Mouse (Mus musculus) myocyte (in vitro differentiated cells): Measurements from ENCODE around the gene 2210408I21Rik.

Experiments used
- E2F4 ChIP-seq: IDR thresholded peaks from one replicate; pipeline ENCODE4 v1.6.1; 2011; ENCODE audit warnings: mild to moderate bottlenecking, control low read depth, moderate library complexity; ENCODE audit not compliant: insufficient read depth
- MAX ChIP-seq: IDR thresholded peaks from one replicate; pipeline ENCODE4 v1.6.1; 2011; ENCODE audit warnings: low read depth, mild to moderate bottlenecking, control low read depth
- MYOG ChIP-seq, 3 experiments: IDR thresholded peaks; one replicate each; pipeline ENCODE4 v1.6.1; 2011; ENCODE audit warnings: control low read depth in 2 of 3, low read depth in 2 of 3, mild to moderate bottlenecking in 2 of 3; ENCODE audit not compliant: insufficient read length in 2 of 3, control insufficient read depth in 1 of 3, insufficient read depth in 1 of 3
- POLR2A ChIP-seq: IDR thresholded peaks from one replicate; pipeline ENCODE4 v1.6.1; 2011; ENCODE audit warnings: low read depth, mild to moderate bottlenecking, control low read depth, moderate library complexity; ENCODE audit not compliant: insufficient read length
- POLR2AphosphoS2 ChIP-seq: IDR thresholded peaks from one replicate; pipeline ENCODE4 v1.6.1; 2011; ENCODE audit warnings: low read depth, control low read depth; ENCODE audit not compliant: insufficient read length
- SRF ChIP-seq: IDR thresholded peaks from one replicate; pipeline ENCODE4 v1.6.1; 2011; ENCODE audit warnings: low read depth; ENCODE audit not compliant: control insufficient read depth, insufficient read length
- TCF12 ChIP-seq: IDR thresholded peaks from one replicate; pipeline ENCODE4 v1.6.1; 2011; ENCODE audit warnings: mild to moderate bottlenecking, control low read depth; ENCODE audit not compliant: poor library complexity, insufficient read depth, severe bottlenecking

- TF ChIP-seq SRF: no peak
- TF ChIP-seq POLR2A: no peak
- TF ChIP-seq E2F4: no peak
- TF ChIP-seq MAX: no peak
- TF ChIP-seq TCF12: no peak
- TF ChIP-seq MYOG (IDR thresholded peaks at IDR 0.05; ENCODE audit: control insufficient read depth in 1 of 3, insufficient read depth in 1 of 3, insufficient read length in 2 of 3, low read depth in 2 of 3): no peak
- TF ChIP-seq POLR2AphosphoS2: no peak
Measured at GRCm38 (mm10) chr13:77514046-77514445, 378.7 kb downstream of the 2210408I21Rik start.
